Mouse (Mus musculus) forebrain, embryonic 15.5 days (tissue): ENCODE measurements at regions not wholly inside any gene's neighbourhood (a gene's known extent, or its start where the extent isn't known, plus 50 kb on each side); places are given as distances from the start of the nearest gene placed in this dataset.

Source experiments
- ATAC-seq: fragments of 200-750 bp; cut with Nextera tagmentation; replicated peaks from 2 replicates; pipeline ENCODE4 v1.8.0; 2017; ENCODE audit warnings: mild to moderate bottlenecking, moderate TSS enrichment, moderate library complexity
- H3K27ac ChIP-seq: fragments of 300-500 bp; sonication (generic); replicated peaks from 2 replicates; pipeline ENCODE4 v1.5.1; 2015; ENCODE audit warnings: mild to moderate bottlenecking, inconsistent platforms
- H3K27me3 ChIP-seq: fragments of 300-500 bp; sonication (generic); 2 replicates; pipeline ENCODE4 v1.6.1; 2015; ENCODE audit warnings: inconsistent platforms
- H3K36me3 ChIP-seq: fragments of 300-500 bp; sonication (generic); 2 replicates; pipeline ENCODE4 v1.6.1; 2015; ENCODE audit warnings: mild to moderate bottlenecking, inconsistent platforms
- H3K4me1 ChIP-seq: fragments of 300-500 bp; sonication (generic); 2 replicates; pipeline ENCODE4 v1.6.1; 2015; ENCODE audit warnings: inconsistent platforms
- H3K4me2 ChIP-seq: fragments of 300-500 bp; sonication (generic); replicated peaks from 2 replicates; pipeline ENCODE4 v1.6.1; 2015; ENCODE audit warnings: mild to moderate bottlenecking, inconsistent platforms
- H3K4me3 ChIP-seq: fragments of 300-500 bp; sonication (generic); 2 replicates; pipeline ENCODE4 v1.5.1; 2015; ENCODE audit warnings: mild to moderate bottlenecking, inconsistent platforms
- H3K9ac ChIP-seq: fragments of 300-500 bp; sonication (generic); replicated peaks from 2 replicates; pipeline ENCODE4 v1.6.1; 2015; ENCODE audit warnings: mild to moderate bottlenecking, inconsistent platforms
- H3K9me3 ChIP-seq: fragments of 300-500 bp; sonication (generic); 2 replicates; pipeline ENCODE4 v1.6.1; 2016; ENCODE audit warnings: inconsistent platforms
- WGBS: fragments of 180-500 bp; shearing (Covaris S2); methylation state at CpG from one replicate; pipeline ENCODE4 v1.1.7; 2015; ENCODE audit warnings: mixed read lengths; 5-methylcytosine and 5-hydroxymethylcytosine counted together

- Histone ChIP-seq H3K27ac (no peak overlapping the region), H3K9me3 (no peaks in the 10 kb centered on the region), H3K4me1 (peaks cover 15% of the 10 kb centered on the region), H3K36me3 (no peaks in the 10 kb centered on the region), H3K27me3 (no peaks in the 10 kb centered on the region), H3K4me3 (no peak overlapping the region), H3K9ac (no peak overlapping the region), H3K4me2 (no peak overlapping the region)
- 59% methylated on average over 3 of the region's 3 CpGs for WGBS
- ATAC-seq: no peak
Observed at GRCm38 (mm10) chr11:82576019-82576418, 187.3 kb downstream of the Tmem132e start.

- H3K36me3 ChIP-seq: no peaks in the 10 kb centered on the region
- whole genome bisulfite sequencing: 86% methylated on average over 4 of the region's 4 CpGs
- no peaks in the 10 kb centered on the region for H3K27me3 ChIP-seq
- no peak overlapping the region for H3K27ac ChIP-seq
- peaks cover 10% of the 10 kb centered on the region for H3K4me1 ChIP-seq
- no peak overlapping the region for H3K9ac ChIP-seq
- no peaks in the 10 kb centered on the region for H3K9me3 ChIP-seq
- no peak for ATAC-seq
- no peak overlapping the region for H3K4me2 ChIP-seq
- no peak overlapping the region for H3K4me3 ChIP-seq
Observed at GRCm38 (mm10) chr11:82573126-82573525, 184.4 kb downstream of the Tmem132e start.

GRCm38 (mm10) chr11:82571525-82571924 lies 182.8 kb downstream of the Tmem132e start:
- 19% methylated on average over 5 of the region's 5 CpGs for WGBS
- Histone ChIP-seq H3K27me3 (no peaks in the 10 kb centered on the region), H3K9me3 (no peaks in the 10 kb centered on the region), H3K4me2 (no peak overlapping the region), H3K9ac (no peak overlapping the region), H3K36me3 (no peaks in the 10 kb centered on the region), H3K4me3 (no peak overlapping the region), H3K27ac (no peak overlapping the region), H3K4me1 (peaks cover 26% of the 10 kb centered on the region)
- ATAC-seq: no peak

GRCm38 (mm10) chr11:82569819-82570218 lies 181.1 kb downstream of the Tmem132e start:
- Histone ChIP-seq H3K27me3 (no peaks in the 10 kb centered on the region), H3K9me3 (no peaks in the 10 kb centered on the region), H3K4me1 (peaks cover 28% of the 10 kb centered on the region), H3K36me3 (no peaks in the 10 kb centered on the region), H3K9ac (no peak overlapping the region), H3K27ac (no peak overlapping the region), H3K4me2 (no peak overlapping the region), H3K4me3 (no peak overlapping the region)
- ATAC-seq: no peak

GRCm38 (mm10) chr11:82568219-82568676 lies 179.5 kb downstream of the Tmem132e start:
- Histone ChIP-seq H3K27ac (no peak overlapping the region), H3K9me3 (no peaks in the 10 kb centered on the region), H3K9ac (no peak overlapping the region), H3K4me2 (no peak overlapping the region), H3K4me3 (no peak overlapping the region), H3K36me3 (no peaks in the 10 kb centered on the region), H3K4me1 (peaks cover 36% of the 10 kb centered on the region), H3K27me3 (no peaks in the 10 kb centered on the region)
- peak; percentile 70 for ATAC-seq
- 12% methylated on average over 2 of the region's 2 CpGs for WGBS

GRCm38 (mm10) chr11:82567014-82567685 lies 178.4 kb downstream of the Tmem132e start:
- no peak overlapping the region for H3K4me2 ChIP-seq
- H3K9ac ChIP-seq: no peak overlapping the region
- no peak; the same call in 1 of the 2 replicates for ATAC-seq
- H3K4me3 ChIP-seq: no peak overlapping the region
- no peaks in the 10 kb centered on the region for H3K27me3 ChIP-seq
- WGBS: 49% methylated on average over 9 of the region's 9 CpGs
- H3K9me3 ChIP-seq: no peaks in the 10 kb centered on the region
- H3K27ac ChIP-seq: 0 out of 2 replicates have a peak overlapping the region, but pooled peaks have one; percentile 0
- H3K36me3 ChIP-seq: no peaks in the 10 kb centered on the region
- H3K4me1 ChIP-seq: peaks cover 36% of the 10 kb centered on the region

- Histone ChIP-seq H3K27ac (no peak overlapping the region), H3K36me3 (no peaks in the 10 kb centered on the region), H3K4me1 (peaks cover 36% of the 10 kb centered on the region), H3K9me3 (no peaks in the 10 kb centered on the region), H3K4me2 (no peak overlapping the region), H3K4me3 (no peak overlapping the region), H3K27me3 (no peaks in the 10 kb centered on the region), H3K9ac (no peak overlapping the region)
- WGBS: 77% methylated on average over 4 of the region's 4 CpGs
- ATAC-seq: no peak
Observed at GRCm38 (mm10) chr11:82566092-82566491, 177.4 kb downstream of the Tmem132e start.

GRCm38 (mm10) chr11:82564181-82564580 lies 175.5 kb downstream of the Tmem132e start:
- Histone ChIP-seq H3K4me2 (no peak overlapping the region), H3K9ac (no peak overlapping the region), H3K36me3 (no peaks in the 10 kb centered on the region), H3K27me3 (no peaks in the 10 kb centered on the region), H3K4me3 (no peak overlapping the region), H3K27ac (no peak overlapping the region), H3K9me3 (no peaks in the 10 kb centered on the region), H3K4me1 (peaks cover 36% of the 10 kb centered on the region)
- WGBS: 56% methylated on average over 10 of the region's 10 CpGs
- no peak for ATAC-seq

- H3K9me3 ChIP-seq: no peaks in the 10 kb centered on the region
- H3K36me3 ChIP-seq: no peaks in the 10 kb centered on the region
- H3K4me3 ChIP-seq: no peak overlapping the region
- no peaks in the 10 kb centered on the region for H3K4me1 ChIP-seq
- H3K27ac ChIP-seq: no peak overlapping the region
- no peaks in the 10 kb centered on the region for H3K27me3 ChIP-seq
- WGBS: 94% methylated on average over 3 of the region's 3 CpGs
- ATAC-seq: no peak
- no peak overlapping the region for H3K4me2 ChIP-seq
- H3K9ac ChIP-seq: no peak overlapping the region
Observed at GRCm38 (mm10) chr11:82542028-82542427, 153.3 kb downstream of the Tmem132e start.

GRCm38 (mm10) chr11:82541376-82541775 lies 152.7 kb downstream of the Tmem132e start:
- Histone ChIP-seq H3K27ac (no peak overlapping the region), H3K4me1 (no peaks in the 10 kb centered on the region)
- WGBS: 90% methylated on average over 7 of the region's 7 CpGs

GRCm38 (mm10) chr11:82537931-82538330 lies 149.2 kb downstream of the Tmem132e start:
- WGBS: 88% methylated on average over 3 of the region's 3 CpGs
- no peaks in the 10 kb centered on the region for H3K9me3 ChIP-seq
- no peak for ATAC-seq
- H3K27ac ChIP-seq: no peak overlapping the region
- no peak overlapping the region for H3K4me3 ChIP-seq
- no peaks in the 10 kb centered on the region for H3K36me3 ChIP-seq
- H3K9ac ChIP-seq: no peak overlapping the region
- no peaks in the 10 kb centered on the region for H3K27me3 ChIP-seq
- no peaks in the 10 kb centered on the region for H3K4me1 ChIP-seq
- H3K4me2 ChIP-seq: no peak overlapping the region

More at GRCm38 (mm10) chr11:82541376-82541775, 152.7 kb downstream of the Tmem132e start:
- H3K4me3 ChIP-seq: no peak overlapping the region
- no peak overlapping the region for H3K4me2 ChIP-seq
- no peaks in the 10 kb centered on the region for H3K27me3 ChIP-seq
- H3K9ac ChIP-seq: no peak overlapping the region
- no peak for ATAC-seq
- no peaks in the 10 kb centered on the region for H3K36me3 ChIP-seq
- no peaks in the 10 kb centered on the region for H3K9me3 ChIP-seq

GRCm38 (mm10) chr11:82523200-82523802 lies 134.6 kb downstream of the Tmem132e start:
- peak overlapping the region; percentile 61 for H3K27ac ChIP-seq
- H3K27me3 ChIP-seq: no peaks in the 10 kb centered on the region
- ATAC-seq: peak; percentile 60; the same call in 1 of the 2 replicates
- H3K9me3 ChIP-seq: no peaks in the 10 kb centered on the region
- H3K36me3 ChIP-seq: no peaks in the 10 kb centered on the region
- H3K4me3 ChIP-seq: no peak overlapping the region
- H3K4me1 ChIP-seq: peaks cover 27% of the 10 kb centered on the region
- 9% methylated on average over 4 of the region's 4 CpGs for WGBS
- no peak overlapping the region for H3K9ac ChIP-seq
- H3K4me2 ChIP-seq: no peak overlapping the region
